Comparison of ENCODE assay signal across 8 mouse cellular contexts in the genomic region with DNA sequence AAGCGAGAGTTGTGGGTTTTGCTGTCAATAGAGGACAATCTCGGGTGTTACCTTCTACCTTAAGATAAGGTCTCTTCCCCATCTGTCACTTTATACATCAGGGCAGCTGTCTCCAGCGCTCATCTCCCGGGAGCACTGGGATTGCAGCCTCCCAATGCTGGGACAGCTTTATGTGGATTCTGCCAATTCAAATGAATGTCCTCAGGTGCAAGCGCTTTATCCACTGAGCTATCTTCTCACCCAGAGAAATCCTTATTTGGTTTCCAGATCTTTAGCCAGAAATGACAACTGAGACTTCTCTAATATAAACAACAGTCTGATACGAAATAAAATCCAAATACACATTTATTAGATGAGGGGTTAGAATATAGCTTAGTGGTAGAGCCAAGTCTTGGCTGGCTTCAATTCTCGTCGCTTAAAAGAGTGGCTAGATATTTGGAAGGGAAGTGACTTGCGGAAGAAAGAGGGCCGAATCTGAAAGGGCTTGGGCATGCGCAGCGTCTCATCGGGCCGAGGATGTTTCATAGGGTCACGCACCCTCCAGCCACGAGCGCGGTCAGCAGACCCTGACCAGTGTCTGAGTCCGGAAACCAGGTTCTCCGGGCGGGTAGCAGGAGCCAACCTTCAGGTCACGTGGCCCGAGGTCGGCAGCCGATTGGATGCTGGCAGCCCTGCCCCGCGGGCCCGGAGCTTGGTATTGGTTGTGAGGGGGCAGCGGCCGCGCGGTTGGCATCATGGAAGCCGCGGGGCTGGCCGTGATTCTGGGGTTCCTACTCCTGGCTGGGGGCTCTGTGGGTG. TPM values are rescaled to one million over a fixed set of nuclear protein-coding genes. Genes with fewer than 3 reads are reported as not detected.
DNase-seq lines count a peak whose midpoint lies in the region; ATAC-seq and TF ChIP-seq lines count a peak whose summit lies in the region.

A gene (plus strand): TSS at position 622 of the 798 bp plus-strand sequence.

- peak; percentile 76; the same call in 1 of the 2 replicates for TF ChIP-seq POLR2A in cortical plate, adult 2 months (IDR thresholded peaks at IDR 0.05; ENCODE audit: extremely low read depth, insufficient read depth, low read length)

- no peaks in the 10 kb centered on the region for H3K36me3 ChIP-seq in hindbrain, postnatal 0 days (ENCODE audit: insufficient read depth, low read length)
- H3K36me3 ChIP-seq in macrophage (ENCODE audit: inconsistent target) = peaks cover 29% of the 10 kb centered on the region; the same call in 1 of the 2 replicates

- H3K4me2 ChIP-seq in hindbrain, postnatal 0 days (ENCODE audit: low read depth, low read length) = peak within 1 kb of the TSS; percentile 98

- H3K27ac ChIP-seq in cortical plate, adult 2 months (ENCODE audit: insufficient read depth, low read length) = peak within 1 kb of the TSS; percentile 49; the same call in 1 of the 2 replicates
- peak within 1 kb of the TSS; percentile 83 for H3K27ac ChIP-seq in hindbrain, postnatal 0 days
- peak within 1 kb of the TSS; percentile 89 for H3K27ac ChIP-seq in left cerebral cortex, adult 2 months
- H3K27ac ChIP-seq in macrophage = peak within 1 kb of the TSS; percentile 79

- H3K4me1 ChIP-seq in cortical plate, adult 2 months (ENCODE audit: control insufficient read depth, insufficient read depth, low read length) = 0 out of 2 replicates have a peak, but pooled peaks cover 2% of the 10 kb centered on the region
- 0 out of 2 replicates have a peak, but pooled peaks cover 6% of the 10 kb centered on the region for H3K4me1 ChIP-seq in hindbrain, postnatal 0 days (ENCODE audit: insufficient read depth, low read length)

- 4% methylated on average over 35 of the region's 35 CpGs for WGBS in hindbrain, postnatal 0 days
- WGBS in macrophage (ENCODE audit: missing documents) = 6% methylated on average over 32 of the region's 35 CpGs

- TF ChIP-seq CTCF in cortical plate, adult 2 months (IDR thresholded peaks at IDR 0.05; ENCODE audit: extremely low read depth, insufficient read depth, low read length) = no peak
- TF ChIP-seq CTCF in hindbrain, postnatal 0 days (IDR thresholded peaks at IDR 0.05; ENCODE audit: low read depth) = no peak
- TF ChIP-seq CTCF in left cerebral cortex, adult 2 months (IDR thresholded peaks at IDR 0.05) = no peak

- H3K4me3 ChIP-seq in cortical plate, adult 2 months (ENCODE audit: insufficient read depth, low read length) = peak within 1 kb of the TSS; percentile 37
- peak within 1 kb of the TSS; percentile 81 for H3K4me3 ChIP-seq in hindbrain, postnatal 0 days (ENCODE audit: low read length)
- peak within 1 kb of the TSS; percentile 87 for H3K4me3 ChIP-seq in left cerebral cortex, adult 2 months
- peak within 1 kb of the TSS; percentile 70 for H3K4me3 ChIP-seq in macrophage (ENCODE audit: inconsistent target)

- no peaks in the 10 kb centered on the region for H3K27me3 ChIP-seq in hindbrain, postnatal 0 days (ENCODE audit: insufficient read depth, low read length)

- peaks cover 17% of the 10 kb centered on the region; the same call in 1 of the 2 replicates for H3K79me2 ChIP-seq in macrophage (ENCODE audit: inconsistent target)

- peak within 1 kb of the TSS; percentile 86 for H3K9ac ChIP-seq in hindbrain, postnatal 0 days (replicated peaks; ENCODE audit: low read length)

- peak; percentile 93 for DNase-seq in adipocyte (ENCODE audit: low spot score)
- DNase-seq in gastrocnemius, adult 8-10 months (ENCODE audit: low spot score in 2 of 2) = peak; percentile 92 to 96
- DNase-seq in hindbrain, postnatal 0 days (ENCODE audit: low spot score) = peak; percentile 96
- peak; percentile 93 to 95 for DNase-seq in left cerebral cortex, adult 2 months (ENCODE audit: extremely low spot score in 1 of 2, low spot score in 2 of 2)
- DNase-seq in retina, postnatal 7 days (ENCODE audit: low read depth, low spot score) = peak; percentile 84
- peak; percentile 91 to 92 for DNase-seq in urinary bladder, adult 18-20 months (ENCODE audit: low spot score in 2 of 2)

- no peaks in the 10 kb centered on the region for H3K9me3 ChIP-seq in hindbrain, postnatal 0 days (ENCODE audit: low read length)

- ATAC-seq in hindbrain, postnatal 0 days = peak; percentile 89

- intact Hi-C loops in left cerebral cortex, adult 2 months (cut with DNase I) = no loop called here

RNA-seq across cellular contexts. Expression of the gene that starts here (rescaled TPM):
- polyA plus RNA-seq in cortical plate, adult 2 months (2012; rRNA removed) = 10.3 and 10.7 TPM in 2 replicates
- total RNA-seq in gastrocnemius, adult 8-10 months (2022) = 1 to 10 TPM; 2.9 to 4.8 (median 4.0) TPM
- total RNA-seq in hindbrain, postnatal 0 days (2014; rRNA removed) = 23.1 and 23.8 TPM in 2 replicates
- polyA plus RNA-seq in hindbrain, postnatal 0 days (2015; fragmentation: Nextera tagmentation; extraction: Ambion mirVana) = 15.3 and 17.0 TPM in 2 replicates
- 1 to 10 TPM; 8.3 TPM for total RNA-seq in left cerebral cortex, adult 2 months (2021)
- total RNA-seq in macrophage (2018; cell fraction: chromatin; rRNA removed) = 10 to 100 TPM in 25 of 26 experiments, 1 to 10 TPM in 1; 8.9 to 64.4 (median 19.4) TPM
- total RNA-seq in macrophage (2018; cell fraction: cytosol; rRNA removed) = 100 to 1,000 TPM in 24 of 26 experiments, 10 to 100 TPM in 2; 92.9 to 248 (median 144) TPM
- 100 to 1,000 TPM in 25 of 26 experiments, 10 to 100 TPM in 1; 38.7 to 225 (median 159) TPM for total RNA-seq in macrophage (2018; cell fraction: nucleus; rRNA removed)
- 71.6 to 194 TPM (median 117 TPM) in 3 replicates for polyA plus RNA-seq in macrophage (2018)

Comparison
In these comparisons a context has a peak if more than half of its experiments do, and no peak if none do; other contexts are left out.
1. Peak in every context shown above with its lines: DNase-seq, ATAC-seq, H3K4me3 ChIP-seq and H3K27ac ChIP-seq.
2. H3K4me3 ChIP-seq: peak in every context shown above with its lines; median percentile 87 in left cerebral cortex, adult 2 months; 81 in hindbrain, postnatal 0 days; 70 in macrophage; 37 in cortical plate, adult 2 months.